Mouse (Mus musculus) heart, adult 18-20 months (tissue): Measurements from ENCODE around the gene Nt5c. TPM values are rescaled to one million over a fixed set of nuclear protein-coding genes. Genes with fewer than 3 reads are reported as not detected.
A peak's percentile ranks its signal among the peaks of the same experiment; 100 is the strongest.
"Not testable (repeated sequence)": the region's sequence is repeated elsewhere in the genome, so short reads cannot be mapped to it uniquely, and the experiment has no call there.

ENCODE experiments used
- DNase-seq, 2 experiments: peaks; one replicate each; pipeline ENCODE4 v3.0.0; 2021 to 2022; ENCODE audit warnings: mixed read lengths in 1 of 2
- microRNA-seq, 2 experiments: library from miRNA; unstranded; fragments of <30 nt; microRNA quantifications; one replicate each; pipeline ENCODE4 v1.2.0; 2022
- total RNA-seq, 2 experiments: library from RNA; stranded (reverse); gene quantifications; 2 replicates each; pipeline ENCODE4 v1.2.3; 2021

Gene Nt5c
- total RNA-seq, 2 experiments from 2014 or later: 11.5 to 16.6 TPM

DNA sequence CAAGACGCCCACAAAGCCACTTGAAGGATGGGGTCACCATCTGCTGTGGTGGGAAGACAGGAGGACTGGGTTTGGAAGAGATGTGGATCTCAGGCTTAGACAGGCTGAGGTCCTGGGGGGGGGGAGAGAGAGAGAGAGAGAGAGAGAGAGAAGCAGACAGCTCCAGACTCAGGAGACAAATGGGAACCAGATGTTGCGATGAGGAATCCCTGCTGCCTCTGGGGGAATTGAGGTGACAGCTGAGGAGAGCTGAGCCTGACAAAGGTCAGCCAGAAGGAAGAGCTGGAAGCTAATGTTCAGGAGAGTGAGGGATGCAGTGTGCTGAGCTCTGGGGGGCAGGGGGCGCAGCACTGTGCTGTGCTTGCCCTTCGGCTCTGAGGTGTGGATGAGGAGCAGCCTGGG, 24.4 kb downstream of the Nt5c start:
- DNase-seq: no peak

DNA sequence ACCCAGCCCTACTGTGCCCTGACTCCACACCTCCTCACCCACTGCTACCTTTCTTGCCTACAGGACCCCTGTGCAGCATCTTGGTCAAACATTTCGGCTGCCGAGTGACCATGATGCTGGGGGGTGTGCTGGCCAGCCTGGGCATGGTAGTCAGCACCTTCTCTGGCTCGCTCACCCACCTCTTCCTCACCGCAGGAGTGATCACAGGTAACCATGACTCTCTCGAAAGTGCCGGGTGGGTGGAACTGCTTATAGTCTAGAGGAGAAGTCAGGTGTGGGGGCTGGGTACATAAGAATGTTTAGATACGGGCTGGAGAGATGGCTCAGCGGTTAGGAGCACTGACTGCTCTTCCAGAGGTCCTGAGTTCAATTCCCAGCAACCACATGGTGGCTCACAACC, 26.8 kb downstream of the Nt5c start:
- no peak for DNase-seq

DNA sequence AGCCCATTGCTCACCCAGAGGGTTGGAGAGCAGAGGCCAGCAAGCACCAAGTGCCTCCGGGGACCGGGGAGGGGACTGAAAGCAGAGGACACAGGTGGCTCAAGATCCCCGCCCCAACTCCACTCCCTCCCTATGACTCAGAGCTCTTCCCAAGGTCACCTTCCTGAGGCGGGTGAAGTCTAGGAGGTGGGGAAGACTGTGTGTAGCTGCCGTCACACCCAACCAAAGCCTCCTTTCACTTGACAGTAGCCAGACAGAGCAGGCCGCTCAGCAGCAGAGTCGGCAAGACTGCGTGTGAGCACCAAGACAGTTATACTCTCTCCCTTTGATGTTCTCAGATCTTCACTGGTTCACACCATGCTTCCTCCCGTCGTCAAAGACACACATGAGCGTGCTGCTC, 28.3 kb downstream of the Nt5c start:
- DNase-seq: no peak

DNA sequence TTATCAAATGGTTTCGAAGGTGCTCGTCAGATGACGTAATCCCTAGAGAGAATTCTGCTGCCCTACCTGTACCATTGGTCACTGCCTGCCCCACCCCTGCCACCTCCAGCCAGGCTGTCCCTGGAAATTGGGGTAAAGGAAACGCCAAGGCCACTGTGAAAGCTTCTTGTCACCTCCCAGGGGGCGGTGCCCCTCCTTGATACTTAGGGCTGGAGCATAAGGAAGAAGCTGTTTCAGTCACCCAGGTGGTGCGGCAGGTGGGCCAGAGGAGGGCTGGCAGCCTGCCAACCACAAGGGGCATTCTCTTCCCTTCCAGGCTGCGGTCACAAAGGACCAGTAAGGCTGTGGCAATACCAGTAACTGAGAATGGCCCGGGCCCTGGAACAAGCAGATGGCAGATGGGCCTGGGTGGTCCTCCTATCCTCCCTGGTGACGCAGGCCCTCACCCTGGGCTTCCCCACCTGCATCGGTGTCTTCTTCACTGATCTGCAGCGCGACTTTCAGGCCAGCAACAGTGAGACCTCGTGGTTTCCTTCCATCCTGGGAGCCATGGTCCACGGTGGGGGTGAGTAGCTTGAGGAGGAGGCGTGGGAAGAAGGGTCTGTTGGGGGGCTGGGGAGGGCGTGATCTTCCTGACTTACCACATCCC, 29.3 kb downstream of the Nt5c start, which contains the start of gene Slc16a5:
TSS of gene Slc16a5 (plus strand) at position 232 of the 649 bp plus-strand sequence.
- DNase-seq: no peak

DNA sequence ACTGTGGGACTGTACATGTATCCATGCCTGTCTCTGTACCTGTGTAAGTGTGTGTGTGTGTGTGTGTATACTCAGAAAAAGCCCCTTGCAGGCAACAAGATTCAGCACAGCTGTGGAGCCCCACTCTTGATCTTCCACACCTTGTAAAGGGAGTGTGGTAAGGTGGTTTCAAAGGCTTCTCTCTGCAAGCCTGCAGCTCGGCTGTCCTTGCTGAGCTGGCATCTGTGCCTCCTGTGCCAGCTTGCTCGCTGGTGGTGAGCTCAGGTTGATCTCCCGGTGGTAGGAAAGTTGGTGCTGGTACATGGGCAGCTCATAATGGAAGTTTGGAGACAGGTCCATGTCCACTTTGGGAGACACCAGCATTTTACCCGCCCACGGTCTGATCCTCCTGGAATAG, 29.8 kb downstream of the Nt5c start:
- no peak for DNase-seq

DNA sequence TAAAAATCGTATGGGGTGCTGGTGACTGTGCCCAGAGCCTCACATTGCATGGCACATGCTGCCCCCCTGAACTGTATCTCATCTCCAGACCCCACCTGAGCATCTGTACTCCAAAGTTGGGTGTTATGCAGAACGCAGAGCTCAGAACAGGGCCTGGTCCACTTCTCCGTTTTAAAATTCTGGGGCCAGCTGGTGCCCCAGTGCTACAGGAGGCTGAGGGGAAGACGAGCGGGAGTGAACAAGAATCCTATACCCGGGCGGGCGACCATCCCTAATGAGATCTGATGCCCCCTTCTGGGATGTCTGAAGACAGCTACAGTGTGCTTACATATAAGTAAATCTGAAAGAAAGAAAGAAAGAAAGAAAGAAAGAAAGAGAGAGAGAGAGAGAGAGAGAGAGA, 30.7 kb downstream of the Nt5c start:
- no peak for DNase-seq

DNA sequence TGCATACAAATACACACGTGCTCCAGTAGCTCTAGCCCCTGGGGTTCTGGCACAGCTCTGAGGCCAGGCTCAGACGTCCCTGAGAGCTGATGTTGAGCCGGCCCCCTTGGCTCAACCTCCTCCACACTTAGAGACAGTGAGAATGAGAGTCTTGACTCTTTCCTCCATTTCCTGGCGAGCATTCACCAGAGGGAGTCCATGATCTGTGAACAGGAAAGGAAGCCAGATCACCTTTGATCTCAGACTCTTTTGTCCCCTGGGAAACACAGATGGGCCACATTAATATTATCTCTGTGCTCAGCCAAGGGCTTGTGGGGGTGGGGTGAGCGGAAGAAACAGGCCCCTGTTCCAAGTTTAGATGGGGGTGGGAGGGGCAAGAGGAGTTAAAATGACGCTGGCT, 34.3 kb downstream of the Nt5c start:
- DNase-seq: no peak

DNA sequence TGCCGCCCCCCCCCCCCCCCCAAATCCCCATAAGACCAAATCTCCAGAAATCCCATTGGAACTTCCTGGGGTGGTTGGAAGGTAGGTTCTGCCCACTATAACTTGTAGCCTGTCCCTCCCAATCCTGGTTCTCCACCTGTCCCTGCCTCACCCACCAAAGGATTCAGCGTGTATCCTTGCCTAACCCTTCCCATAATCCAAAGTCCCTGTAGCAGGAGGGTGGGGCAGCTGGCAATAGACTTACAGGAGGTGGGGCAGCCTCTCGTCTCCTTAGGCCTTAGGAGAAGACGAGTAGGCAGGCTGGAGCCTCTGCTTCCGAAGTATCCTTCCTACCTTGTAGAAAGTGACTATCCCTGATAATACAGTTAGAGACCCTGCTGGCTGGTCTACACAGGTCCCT, 35.5 kb downstream of the Nt5c start:
- no peak for DNase-seq

DNA sequence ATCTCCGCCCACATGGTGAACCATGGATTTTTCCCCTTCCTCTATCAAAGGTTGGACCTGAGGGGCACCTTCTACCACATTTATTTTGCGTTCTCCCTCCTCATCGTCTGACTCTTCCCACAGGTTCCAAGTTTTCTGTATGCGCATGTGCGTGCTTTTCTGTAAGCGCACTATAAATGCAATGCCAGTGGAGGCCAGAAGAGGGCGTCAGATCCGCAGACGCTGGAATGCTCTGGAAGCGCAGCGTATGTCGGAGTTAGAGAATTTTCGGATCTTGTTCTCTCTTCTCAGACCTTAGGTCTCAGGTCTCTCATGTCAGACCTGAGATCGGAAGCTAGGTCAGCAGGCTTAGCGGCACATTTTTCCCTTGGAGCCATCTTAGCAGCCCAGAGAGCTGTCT, 36.0 kb downstream of the Nt5c start:
- DNase-seq: no peak

DNA sequence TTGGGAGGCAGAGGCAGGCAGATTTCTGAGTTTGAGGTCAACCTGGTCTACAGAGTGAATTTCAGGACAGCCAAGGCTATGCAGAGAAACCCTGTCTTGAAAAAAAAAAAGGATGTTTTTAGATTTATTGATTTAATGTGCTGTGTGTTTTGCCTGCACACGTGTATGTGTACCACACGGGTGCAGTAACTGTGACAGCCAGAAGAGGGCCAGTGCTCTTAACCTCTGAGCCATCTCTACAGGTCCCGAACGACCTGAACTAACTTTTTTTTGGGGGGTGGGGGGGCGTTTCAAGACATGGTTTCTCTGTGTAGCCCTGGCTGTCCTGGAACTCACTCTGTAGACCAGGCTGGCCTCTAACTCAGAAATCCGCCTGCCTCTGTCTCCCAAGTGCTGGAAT, 36.8 kb downstream of the Nt5c start:
- not testable (repeated sequence) for DNase-seq

DNA sequence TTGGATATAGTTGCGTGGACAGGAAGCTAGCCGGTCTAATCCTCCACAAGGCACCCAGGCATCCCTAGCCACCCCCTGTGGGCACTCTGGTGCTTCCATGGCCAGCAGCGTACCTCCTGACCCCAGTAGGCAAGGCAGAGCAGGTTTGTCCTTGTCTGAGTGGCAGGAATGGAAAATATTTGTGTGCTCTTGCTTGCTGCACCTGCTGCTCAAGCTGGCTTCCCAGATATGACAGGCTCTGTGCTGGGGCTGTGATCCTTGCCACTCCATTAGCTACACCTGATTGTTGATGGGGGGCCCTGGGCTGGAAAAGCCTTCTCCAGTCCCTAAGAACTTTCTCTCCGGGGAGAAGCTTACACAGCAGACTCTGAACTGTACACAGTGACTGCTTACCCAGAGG, 38.4 kb downstream of the Nt5c start:
- no peak for DNase-seq

DNA sequence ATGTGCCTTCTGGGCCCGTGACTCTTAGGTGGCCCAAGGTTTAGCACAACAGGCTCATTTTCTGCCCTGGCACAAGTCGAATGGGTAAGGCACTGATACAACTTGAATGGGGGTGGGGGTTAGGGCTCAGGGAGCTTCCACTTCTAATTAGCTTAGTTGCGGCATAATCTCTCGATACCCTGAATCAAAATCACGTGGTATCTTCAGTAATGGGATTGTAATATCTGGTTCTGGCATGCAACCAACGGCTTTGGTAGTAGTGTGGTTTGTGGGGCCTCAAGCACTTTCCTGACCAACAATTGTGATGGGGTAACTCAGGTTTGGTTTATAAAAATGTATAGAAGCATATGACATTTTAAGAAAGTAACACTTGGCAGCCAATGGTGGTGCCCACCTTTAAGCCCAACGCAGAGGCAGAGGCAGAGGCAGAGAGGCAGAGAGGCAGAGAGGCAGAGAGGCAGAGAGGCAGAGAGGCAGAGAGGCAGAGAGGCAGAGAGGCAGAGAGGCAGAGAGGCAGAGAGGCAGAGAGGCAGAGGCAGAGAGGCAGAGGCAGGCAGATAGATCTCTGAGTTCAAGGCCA, 39.3 kb downstream of the Nt5c start:
- DNase-seq: no peak

DNA sequence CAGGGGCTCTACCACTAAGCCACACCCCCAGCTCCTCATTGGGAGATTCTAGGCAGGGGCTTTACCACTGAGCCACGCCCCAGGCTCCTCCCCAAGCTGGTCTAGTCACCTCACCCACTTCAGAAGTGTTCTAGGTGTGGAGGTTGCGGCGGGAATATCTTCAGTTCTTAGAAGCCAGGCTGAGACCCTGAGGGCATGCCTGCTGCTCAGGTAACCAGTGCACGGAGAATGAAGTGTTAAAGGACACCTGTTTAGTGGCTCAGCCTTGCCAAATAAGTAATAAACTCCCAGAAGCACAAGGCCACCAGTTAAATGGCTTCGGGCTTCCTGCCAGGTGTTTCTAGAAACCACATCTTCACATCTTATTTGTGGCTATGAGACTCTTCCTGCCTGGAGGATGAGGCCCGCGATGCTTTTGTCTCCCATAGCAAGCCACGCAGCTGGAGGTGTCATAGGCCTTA, 39.9 kb downstream of the Nt5c start:
- DNase-seq: no peak

DNA sequence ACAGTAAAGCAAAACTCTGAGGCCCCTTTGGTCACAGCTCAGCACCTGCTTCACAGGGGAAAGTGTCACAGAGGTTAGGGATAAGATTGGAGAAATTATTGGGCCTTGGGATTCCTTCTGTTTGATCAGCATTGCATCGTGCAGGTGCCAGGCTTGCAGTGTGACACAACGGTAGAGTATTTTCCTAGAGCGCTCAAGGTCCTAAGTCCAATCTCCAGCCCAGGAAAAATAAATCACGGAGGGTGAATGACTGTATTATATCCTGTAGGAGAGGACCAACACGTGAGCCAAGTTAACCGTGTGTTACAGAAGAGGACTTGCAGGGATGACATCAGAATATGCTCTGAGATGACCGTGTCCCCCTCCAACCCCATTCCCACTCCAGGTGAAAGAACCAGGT, 41.5 kb downstream of the Nt5c start:
- no peak for DNase-seq

DNA sequence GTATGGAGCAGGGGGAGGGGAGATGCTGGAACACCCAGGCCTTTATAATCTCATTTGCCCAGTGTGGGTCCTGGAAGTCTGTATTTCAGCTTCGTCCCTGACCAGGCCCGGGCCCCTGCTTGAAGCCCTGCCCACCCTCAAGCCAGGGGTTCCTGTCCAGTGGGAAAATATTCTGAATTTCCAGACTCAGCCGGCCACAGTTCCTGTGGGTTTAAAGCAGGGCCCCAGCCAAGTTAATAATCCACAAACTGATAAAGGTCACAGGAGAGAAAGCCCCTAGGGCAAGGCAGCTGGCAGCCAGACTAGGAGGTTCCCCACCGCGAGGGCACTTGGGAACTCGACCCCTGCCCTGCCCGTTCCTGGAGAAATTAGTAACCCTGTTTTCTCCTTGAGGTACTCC, 42.7 kb downstream of the Nt5c start:
- DNase-seq: no peak

DNA sequence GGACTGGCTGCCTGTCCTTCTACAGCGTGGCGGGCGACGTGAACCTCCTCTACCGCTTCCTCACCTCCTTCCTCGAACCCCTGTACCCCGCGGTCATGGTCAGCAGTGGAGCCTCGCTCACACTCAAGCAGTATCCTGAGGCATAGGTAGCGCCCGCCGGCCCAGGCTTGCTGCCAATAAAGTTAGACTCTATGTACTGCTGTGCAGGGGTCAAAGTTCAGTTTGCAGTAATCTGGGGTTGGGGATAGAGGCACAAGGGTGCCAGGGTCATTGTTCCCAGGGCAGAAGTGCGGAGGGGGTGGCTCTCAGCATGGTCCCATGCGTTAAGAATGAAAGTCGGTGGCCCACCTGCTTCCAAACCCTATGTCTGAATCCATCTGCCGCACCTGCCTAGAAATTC, 43.6 kb downstream of the Nt5c start:
- no peak for DNase-seq

DNA sequence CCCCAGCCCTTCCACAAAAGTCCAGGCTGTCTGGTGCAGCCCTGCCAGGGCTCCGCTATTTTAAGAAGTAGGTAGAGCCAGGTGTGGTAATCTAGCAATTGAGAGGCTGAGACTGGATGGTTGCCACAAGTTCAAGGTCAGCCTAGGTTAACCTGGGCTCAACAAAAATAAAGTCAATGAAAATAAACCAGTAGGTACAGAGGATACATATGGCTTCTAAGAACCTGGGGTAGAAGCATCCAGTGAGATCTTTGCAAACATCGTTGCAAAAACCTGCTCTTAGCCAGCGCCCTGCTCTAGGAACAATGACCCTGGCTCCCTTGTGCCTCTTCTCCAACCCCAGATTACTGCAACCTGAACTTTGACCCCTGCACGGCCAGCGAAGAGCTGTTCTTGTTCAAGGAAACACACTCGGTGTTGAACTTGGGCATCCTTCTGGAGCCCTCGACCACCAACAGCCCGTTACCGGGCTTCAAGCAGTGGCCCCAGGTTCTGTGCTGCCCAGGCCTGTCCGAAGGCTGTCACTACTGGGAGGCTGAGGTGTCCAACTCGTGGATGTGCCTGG, 44.3 kb downstream of the Nt5c start:
- peak in 1 of 2 experiments; percentile 21 for DNase-seq

DNA sequence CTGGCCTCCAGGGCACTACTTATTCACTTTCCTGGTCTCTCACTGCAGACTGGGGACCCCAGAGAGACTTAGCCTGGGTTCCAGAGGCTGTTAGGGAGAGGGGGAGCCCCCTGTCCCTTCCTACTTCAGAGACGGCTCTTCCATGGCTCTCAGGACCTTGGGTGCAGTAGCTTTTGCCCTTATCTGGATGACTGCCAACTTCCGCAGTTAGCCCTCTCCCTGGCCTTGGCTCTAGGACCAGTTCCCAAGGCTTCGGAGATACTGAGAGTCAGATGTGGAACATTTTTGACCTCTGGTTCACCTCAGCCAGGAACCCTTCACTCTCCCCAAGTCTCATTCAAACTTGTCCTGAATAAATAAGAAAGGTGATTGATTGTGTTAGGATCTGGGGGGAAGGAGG, 44.8 kb downstream of the Nt5c start:
- DNase-seq: peak; percentile 51 to 55

DNA sequence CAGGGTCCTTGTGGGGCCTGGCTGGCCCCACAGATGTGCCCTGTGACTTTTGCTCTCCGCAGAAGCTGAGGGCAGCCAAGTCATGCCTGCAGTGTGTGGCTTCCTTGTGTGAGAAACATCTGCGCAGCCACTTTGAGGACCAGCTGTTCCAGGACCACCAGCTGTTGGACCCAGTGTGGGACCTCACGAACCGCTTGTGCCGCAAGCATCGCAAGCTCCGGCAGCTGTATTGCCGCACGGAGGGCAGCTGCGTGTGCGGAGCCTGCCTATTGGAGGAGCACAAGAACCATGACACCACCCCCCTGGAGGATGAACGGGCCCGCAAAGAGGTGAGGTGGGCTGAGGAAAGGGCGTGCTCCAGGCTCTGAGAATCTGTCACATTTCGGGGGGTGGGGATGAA, 50.2 kb downstream of the Nt5c start:
- DNase-seq: no peak

Small RNA genes lying within 50 kb of the gene (microRNA-seq; reads per million reads assigned to microRNA genes)
- 0 to 0.27 reads per million in 2 experiments for gene Mir3968

Other genes starting within 250 kb of the Nt5c start
- gene Grin2c, start 224.6 kb downstream of the Nt5c start, total RNA-seq: under 1 TPM; 0.27 to 0.41 TPM
- 10 to 100 TPM in 1 of 2 experiments, 1 to 10 TPM in 1; 9.8 to 10.1 TPM for gene Fdxr, start 214.8 kb downstream of the Nt5c start, total RNA-seq
- 1 to 10 TPM; 2.2 to 2.4 TPM for gene Fads6, start 194.2 kb downstream of the Nt5c start, total RNA-seq
- not detected for gene Otop2, start 184.7 kb downstream of the Nt5c start, total RNA-seq
- under 1 TPM in 1 of 2 experiments, not detected in 1; 0.10 TPM for gene Ush1g, start 169.8 kb downstream of the Nt5c start, total RNA-seq
- not detected for gene Otop3, start 157.1 kb downstream of the Nt5c start, total RNA-seq
- gene Hid1, start 124.1 kb downstream of the Nt5c start, total RNA-seq: 1 to 10 TPM; 2.4 to 3.6 TPM
- 1 to 10 TPM; 4.4 to 4.5 TPM for gene Cdr2l, start 109.9 kb downstream of the Nt5c start, total RNA-seq
- 100 to 1,000 TPM; 140 to 166 TPM for gene Mrpl58, start 88.1 kb downstream of the Nt5c start, total RNA-seq
- 1,000 to 10,000 TPM; 2,170 to 2,492 TPM for gene Atp5h, start 71.9 kb downstream of the Nt5c start, total RNA-seq
- 10 to 100 TPM; 30.1 to 31.0 TPM for gene Kctd2, start 71.7 kb downstream of the Nt5c start, total RNA-seq
- not detected for gene Trim80, start 51.3 kb downstream of the Nt5c start, total RNA-seq
- under 1 TPM in 1 of 2 experiments, not detected in 1; 0.36 TPM for gene Slc16a5, start 29.4 kb downstream of the Nt5c start, total RNA-seq
- gene Armc7, start 16.2 kb downstream of the Nt5c start, total RNA-seq: 1 to 10 TPM; 1.8 to 1.9 TPM
- 100 to 1,000 TPM; 114 to 148 TPM for gene Jpt1, start 22.5 kb upstream of the Nt5c start, total RNA-seq
- 100 to 1,000 TPM; 160 to 170 TPM for gene Sumo2, start 44.4 kb upstream of the Nt5c start, total RNA-seq
- gene Nup85, start 72.6 kb upstream of the Nt5c start, total RNA-seq: 10 to 100 TPM; 18.3 to 20.0 TPM
- 10 to 100 TPM; 81.0 to 83.5 TPM for gene Mrps7, start 112.1 kb upstream of the Nt5c start, total RNA-seq
- 10 to 100 TPM; 16.1 to 19.0 TPM for gene Gga3, start 112.2 kb upstream of the Nt5c start, total RNA-seq
- 10 to 100 TPM; 51.1 to 54.2 TPM for gene Mif4gd, start 121.1 kb upstream of the Nt5c start, total RNA-seq
- gene Slc25a19, start 136.4 kb upstream of the Nt5c start, total RNA-seq: 10 to 100 TPM; 35.3 to 38.3 TPM
- 100 to 1,000 TPM in 1 of 2 experiments, 10 to 100 TPM in 1; 98.4 to 111 TPM for gene Grb2, start 216.7 kb upstream of the Nt5c start, total RNA-seq